8 mouse cellular contexts compared by ENCODE assay signal in genomic region chr2:14604791-14605190, GRCm38 (mm10). TPM values are rescaled to one million over a fixed set of nuclear protein-coding genes. Genes with fewer than 3 reads are reported as not detected.
DNase-seq lines count a peak whose midpoint lies in the region; ATAC-seq and TF ChIP-seq lines count a peak whose summit lies in the region.

No protein-coding gene starts in this region.

- H3K36me3 ChIP-seq in forebrain, postnatal 0 days (ENCODE audit: insufficient read depth) = no peaks in the 10 kb centered on the region
- no peaks in the 10 kb centered on the region for H3K36me3 ChIP-seq in intestine, postnatal 0 days (ENCODE audit: control insufficient read depth, insufficient read depth)
- H3K36me3 ChIP-seq in lung, embryonic 15.5 days = no peaks in the 10 kb centered on the region

- H3K9me3 ChIP-seq in forebrain, postnatal 0 days (ENCODE audit: low read length) = no peaks in the 10 kb centered on the region
- no peaks in the 10 kb centered on the region for H3K9me3 ChIP-seq in intestine, postnatal 0 days (ENCODE audit: control insufficient read depth)
- no peaks in the 10 kb centered on the region for H3K9me3 ChIP-seq in lung, embryonic 15.5 days

- peak overlapping the region; percentile 40 for H3K27ac ChIP-seq in forebrain, postnatal 0 days (ENCODE audit: low read depth, low read length)
- no peak overlapping the region for H3K27ac ChIP-seq in intestine, postnatal 0 days (ENCODE audit: low read depth, low read length)
- H3K27ac ChIP-seq in lung, embryonic 15.5 days = peak overlapping the region; percentile 90

- TF ChIP-seq CTCF in forebrain, postnatal 0 days (IDR thresholded peaks at IDR 0.05; ENCODE audit: low read depth) = peak; percentile 14; the same call in 1 of the 2 replicates
- no peak for TF ChIP-seq CTCF in intestine, postnatal 0 days (IDR thresholded peaks at IDR 0.05; ENCODE audit: low read depth)

- no peaks in the 10 kb centered on the region for H3K27me3 ChIP-seq in forebrain, postnatal 0 days (ENCODE audit: insufficient read depth, low read length)
- peaks cover 21% of the 10 kb centered on the region for H3K27me3 ChIP-seq in intestine, postnatal 0 days (replicated peaks; ENCODE audit: control insufficient read depth, insufficient read depth, low read length)
- H3K27me3 ChIP-seq in lung, embryonic 15.5 days = no peaks in the 10 kb centered on the region

- H3K9ac ChIP-seq in forebrain, postnatal 0 days = peak overlapping the region; percentile 70
- H3K9ac ChIP-seq in intestine, postnatal 0 days (ENCODE audit: low read depth, low read length) = peak overlapping the region; percentile 45
- peak overlapping the region; percentile 60 for H3K9ac ChIP-seq in lung, embryonic 15.5 days

- H3K4me1 ChIP-seq in forebrain, postnatal 0 days (ENCODE audit: insufficient read depth) = 0 out of 2 replicates have a peak, but pooled peaks cover 6% of the 10 kb centered on the region
- no peaks in the 10 kb centered on the region; the same call in 1 of the 2 replicates for H3K4me1 ChIP-seq in intestine, postnatal 0 days (replicated peaks; ENCODE audit: control insufficient read depth, insufficient read depth, low read length)
- H3K4me1 ChIP-seq in lung, embryonic 15.5 days = peaks cover 28% of the 10 kb centered on the region

- H3K4me3 ChIP-seq in forebrain, postnatal 0 days (ENCODE audit: low read depth, low read length) = peak overlapping the region; percentile 68
- H3K4me3 ChIP-seq in intestine, postnatal 0 days (ENCODE audit: low read depth, low read length) = peak overlapping the region; percentile 54
- H3K4me3 ChIP-seq in lung, embryonic 15.5 days = peak overlapping the region; percentile 64

- ATAC-seq in forebrain, postnatal 0 days = peak; percentile 34
- ATAC-seq in intestine, postnatal 0 days = no peak
- ATAC-seq in lung, embryonic 15.5 days (ENCODE audit: borderline replicate concordance, extremely low read depth, low FRiP score, low TSS enrichment) = peak; percentile 50; the same call in 1 of the 2 replicates

- intact Hi-C loops in heart, postnatal 25 days (cut with DNase I) = loop anchor here (2.0 to 10.0 kb wide), 2 partner anchors 72 to 110 kb away; no protein-coding TSS in a partner anchor

- H3K4me2 ChIP-seq in forebrain, postnatal 0 days (ENCODE audit: low read depth) = peak overlapping the region; percentile 93
- peak overlapping the region; percentile 87 for H3K4me2 ChIP-seq in intestine, postnatal 0 days (replicated peaks; ENCODE audit: low read depth)
- H3K4me2 ChIP-seq in lung, embryonic 15.5 days = peak overlapping the region; percentile 86

- peak; percentile 3 to 43 for DNase-seq in heart, adult 18-20 months
- DNase-seq in heart, postnatal 25 days (ENCODE audit: low spot score) = no peak
- peak; percentile 32 for DNase-seq in adrenal gland, adult 8-10 months
- DNase-seq in forebrain, postnatal 0 days = peak; percentile 18
- peak; percentile 24 for DNase-seq in ovary, postnatal 14 days (ENCODE audit: low spot score)
- no peak for DNase-seq in layer of hippocampus, adult 11-12 months (ENCODE audit: low spot score)

- WGBS in forebrain, postnatal 0 days = under 1% methylated on average over 22 of the region's 22 CpGs
- under 1% methylated on average over 22 of the region's 22 CpGs for WGBS in intestine, postnatal 0 days
- WGBS in lung, embryonic 15.5 days = 0% methylated on average over 22 of the region's 22 CpGs

RNA-seq across cellular contexts. Expression of gene Cacnb2, which starts 1.9 kb away (rescaled TPM):
- total RNA-seq in heart, adult 18-20 months (2021) = 10 to 100 TPM; 81.5 to 86.5 TPM
- total RNA-seq in heart, postnatal 25 days (2021) = 10 to 100 TPM; 55.1 to 80.7 TPM
- 10 to 100 TPM; 49.9 to 73.1 (median 57.5) TPM for total RNA-seq in adrenal gland, adult 8-10 months (2022)
- 17.4 and 20.4 TPM in 2 replicates for total RNA-seq in forebrain, postnatal 0 days (2014; rRNA removed)
- polyA plus RNA-seq in forebrain, postnatal 0 days (2015; fragmentation: Nextera tagmentation; extraction: Ambion mirVana) = 2.0 and 4.8 TPM in 2 replicates
- 0.99 and 1.5 TPM in 2 replicates for polyA plus RNA-seq in intestine, postnatal 0 days (2015; fragmentation: Nextera tagmentation; extraction: Ambion mirVana)
- polyA plus RNA-seq in lung, embryonic 15.5 days (2015; fragmentation: Nextera tagmentation; extraction: Ambion mirVana) = 8.0 and 9.3 TPM in 2 replicates

Comparison
In these comparisons a context has a peak if more than half of its experiments do, and no peak if none do; other contexts are left out.
1. DNase-seq: peak in heart, adult 18-20 months (2 of 2), adrenal gland, adult 8-10 months (single experiment), forebrain, postnatal 0 days (single experiment) and ovary, postnatal 14 days (single experiment); none in heart, postnatal 25 days (single experiment) and layer of hippocampus, adult 11-12 months (single experiment).
2. Peak in every context shown above with its lines, with median percentiles within 50 percentile points of each other: H3K4me2 ChIP-seq, H3K4me3 ChIP-seq and H3K9ac ChIP-seq.